Mouse (Mus musculus) limb, embryonic 10.5 days (tissue): Measurements from ENCODE around the gene Frmd4b. TPM values are rescaled to one million over a fixed set of nuclear protein-coding genes. Genes with fewer than 3 reads are reported as not detected.
"Not testable (repeated sequence)": the region's sequence is repeated elsewhere in the genome, so short reads cannot be mapped to it uniquely, and the experiment has no call there.

ENCODE experiments used
- DNase-seq: peaks from one replicate; pipeline ENCODE4 v3.0.0-alpha.2; 2017; ENCODE audit warnings: low spot score
- H3K27ac ChIP-seq: fragments of 300-500 bp; sonication (generic); 2 replicates; pipeline ENCODE4 v1.5.1; 2016; ENCODE audit warnings: mild to moderate bottlenecking
- H3K27me3 ChIP-seq: fragments of 300-500 bp; sonication (generic); 2 replicates; pipeline ENCODE4 v1.6.1; 2016; ENCODE audit warnings: low read depth, mild to moderate bottlenecking; ENCODE audit not compliant: poor library complexity, severe bottlenecking
- H3K36me3 ChIP-seq: fragments of 300-500 bp; sonication (generic); 2 replicates; pipeline ENCODE4 v1.6.1; 2016; ENCODE audit warnings: mild to moderate bottlenecking, moderate library complexity
- H3K4me1 ChIP-seq: fragments of 300-500 bp; sonication (generic); 2 replicates; pipeline ENCODE4 v1.6.1; 2016
- H3K4me3 ChIP-seq: fragments of 300-500 bp; sonication (generic); 2 replicates; pipeline ENCODE4 v1.5.1; 2016; ENCODE audit warnings: mild to moderate bottlenecking, moderate library complexity
- H3K9me3 ChIP-seq: fragments of 300-500 bp; sonication (generic); replicated peaks from 2 replicates; pipeline ENCODE4 v1.6.1; 2016; ENCODE audit warnings: mild to moderate bottlenecking
- WGBS: fragments of 180-500 bp; shearing (Covaris S2); methylation state at CpG from one replicate; pipeline ENCODE4 v1.1.7; 2016; 5-methylcytosine and 5-hydroxymethylcytosine counted together
- polyA plus RNA-seq: library from polyadenylated mRNA; unstranded; fragments of >200 nt; fragmentation: Nextera tagmentation; extraction: Ambion mirVana; gene quantifications from 2 replicates; pipeline ENCODE4 v1.2.1, GENCODE M21; 2016

Frmd4b gene
- polyA plus RNA-seq, 1 experiment from 2014 or later, result 14.8 TPM

- H3K27me3 ChIP-seq, result no peaks in the 10 kb centered on the region
- H3K4me1 ChIP-seq, result peaks cover 25% of the 10 kb centered on the region
- H3K36me3 ChIP-seq, result no peaks in the 10 kb centered on the region
- H3K27ac ChIP-seq, result peak overlapping the region; percentile 56; the same call in 1 of the 2 replicates
- no peak for DNase-seq
- no peaks in the 10 kb centered on the region for H3K9me3 ChIP-seq
- 19% methylated on average over 17 of the region's 17 CpGs for WGBS
- H3K4me3 ChIP-seq, result peak overlapping the region; percentile 26
Observed at GRCm38 (mm10) chr6:97395477-97396350, 221.6 kb downstream of the Frmd4b start.

GRCm38 (mm10) chr6:97394473-97395075 is 222.8 kb downstream of the Frmd4b start:
- Histone ChIP-seq H3K36me3 (no peaks in the 10 kb centered on the region), H3K27me3 (no peaks in the 10 kb centered on the region), H3K4me1 (peaks cover 25% of the 10 kb centered on the region), H3K4me3 (no peak overlapping the region), H3K27ac (no peak overlapping the region), H3K9me3 (no peaks in the 10 kb centered on the region)
- WGBS, result 34% methylated on average over 12 of the region's 12 CpGs
- no peak for DNase-seq

GRCm38 (mm10) chr6:97392912-97393311 is 224.4 kb downstream of the Frmd4b start:
- Histone ChIP-seq H3K4me1 (peaks cover 25% of the 10 kb centered on the region), H3K27ac (no peak overlapping the region), H3K9me3 (no peaks in the 10 kb centered on the region), H3K27me3 (no peaks in the 10 kb centered on the region), H3K36me3 (no peaks in the 10 kb centered on the region), H3K4me3 (no peak overlapping the region)
- WGBS, result 95% methylated on average over 3 of the region's 3 CpGs
- DNase-seq, result no peak

GRCm38 (mm10) chr6:97387388-97387787 is 230.0 kb downstream of the Frmd4b start:
- no peaks in the 10 kb centered on the region for H3K36me3 ChIP-seq
- no peaks in the 10 kb centered on the region for H3K27me3 ChIP-seq
- H3K27ac ChIP-seq, result no peak overlapping the region
- no peak for DNase-seq
- WGBS, result 83% methylated on average over 6 of the region's 6 CpGs
- no peaks in the 10 kb centered on the region for H3K4me1 ChIP-seq
- H3K9me3 ChIP-seq, result no peaks in the 10 kb centered on the region
- no peak overlapping the region for H3K4me3 ChIP-seq

GRCm38 (mm10) chr6:97384918-97385317 is 232.4 kb downstream of the Frmd4b start:
- H3K9me3 ChIP-seq, result no peaks in the 10 kb centered on the region
- DNase-seq, result no peak
- H3K4me3 ChIP-seq, result no peak overlapping the region
- H3K27me3 ChIP-seq, result no peaks in the 10 kb centered on the region
- 81% methylated on average over 5 of the region's 5 CpGs for WGBS
- H3K4me1 ChIP-seq, result no peaks in the 10 kb centered on the region
- no peak overlapping the region for H3K27ac ChIP-seq
- no peaks in the 10 kb centered on the region for H3K36me3 ChIP-seq

GRCm38 (mm10) chr6:97381275-97381674 is 236.1 kb downstream of the Frmd4b start:
- 85% methylated on average over 4 of the region's 4 CpGs for WGBS
- H3K27me3 ChIP-seq, result no peaks in the 10 kb centered on the region
- no peaks in the 10 kb centered on the region for H3K4me1 ChIP-seq
- H3K9me3 ChIP-seq, result no peaks in the 10 kb centered on the region
- H3K36me3 ChIP-seq, result no peaks in the 10 kb centered on the region
- no peak for DNase-seq
- H3K4me3 ChIP-seq, result no peak overlapping the region
- H3K27ac ChIP-seq, result no peak overlapping the region

GRCm38 (mm10) chr6:97370947-97371346 is 246.4 kb downstream of the Frmd4b start:
- Histone ChIP-seq H3K27ac (no peak overlapping the region), H3K27me3 (no peaks in the 10 kb centered on the region), H3K4me1 (peaks cover 8% of the 10 kb centered on the region), H3K4me3 (no peak overlapping the region), H3K9me3 (no peaks in the 10 kb centered on the region), H3K36me3 (no peaks in the 10 kb centered on the region)
- 67% methylated on average over 2 of the region's 2 CpGs for WGBS
- no peak for DNase-seq

- no peaks in the 10 kb centered on the region for H3K9me3 ChIP-seq
- 83% methylated on average over 1 of the region's 1 CpGs for WGBS
Observed at GRCm38 (mm10) chr6:97370460-97370859, 246.9 kb downstream of the Frmd4b start.

GRCm38 (mm10) chr6:97363846-97364245 is 253.5 kb downstream of the Frmd4b start:
- Histone ChIP-seq H3K4me1 (peaks cover 8% of the 10 kb centered on the region), H3K9me3 (no peaks in the 10 kb centered on the region), H3K36me3 (no peaks in the 10 kb centered on the region), H3K4me3 (no peak overlapping the region), H3K27me3 (no peaks in the 10 kb centered on the region), H3K27ac (no peak overlapping the region)
- 88% methylated on average over 2 of the region's 2 CpGs for WGBS
- no peak for DNase-seq

More at GRCm38 (mm10) chr6:97370460-97370859, 246.9 kb downstream of the Frmd4b start:
- H3K27me3 ChIP-seq, result no peaks in the 10 kb centered on the region
- no peak for DNase-seq
- no peak overlapping the region for H3K4me3 ChIP-seq
- no peaks in the 10 kb centered on the region for H3K36me3 ChIP-seq
- no peak overlapping the region for H3K27ac ChIP-seq
- peaks cover 8% of the 10 kb centered on the region for H3K4me1 ChIP-seq

GRCm38 (mm10) chr6:97357606-97358005 is 259.7 kb downstream of the Frmd4b start:
- not testable (repeated sequence) for H3K4me3 ChIP-seq, H3K27ac ChIP-seq, DNase-seq, H3K36me3 ChIP-seq, H3K9me3 ChIP-seq, H3K27me3 ChIP-seq
- H3K4me1 ChIP-seq, result peaks cover 21% of the 10 kb centered on the region
- WGBS, result 93% methylated on average over 3 of the region's 4 CpGs

GRCm38 (mm10) chr6:97356612-97357011 is 260.7 kb downstream of the Frmd4b start:
- no peaks in the 10 kb centered on the region for H3K36me3 ChIP-seq
- no peak for DNase-seq
- H3K27me3 ChIP-seq, result peaks cover 8% of the 10 kb centered on the region
- no peak overlapping the region for H3K27ac ChIP-seq
- peaks cover 31% of the 10 kb centered on the region for H3K4me1 ChIP-seq
- H3K9me3 ChIP-seq, result no peaks in the 10 kb centered on the region
- 59% methylated on average over 7 of the region's 7 CpGs for WGBS
- H3K4me3 ChIP-seq, result no peak overlapping the region

- DNase-seq, result no peak
- H3K9me3 ChIP-seq, result no peaks in the 10 kb centered on the region
- no peak overlapping the region for H3K27ac ChIP-seq
- H3K4me1 ChIP-seq, result peaks cover 41% of the 10 kb centered on the region
- no peak overlapping the region for H3K4me3 ChIP-seq
- WGBS, result 15% methylated on average over 8 of the region's 8 CpGs
- peaks cover 8% of the 10 kb centered on the region for H3K27me3 ChIP-seq
- no peaks in the 10 kb centered on the region for H3K36me3 ChIP-seq
Observed at GRCm38 (mm10) chr6:97355141-97355540, 262.2 kb downstream of the Frmd4b start.

GRCm38 (mm10) chr6:97353933-97354332 is 263.4 kb downstream of the Frmd4b start:
- Histone ChIP-seq H3K4me1 (peaks cover 53% of the 10 kb centered on the region), H3K27me3 (peaks cover 8% of the 10 kb centered on the region), H3K27ac (peak overlapping the region; percentile 72; the same call in 1 of the 2 replicates)

More at GRCm38 (mm10) chr6:97353933-97354332, 263.4 kb downstream of the Frmd4b start:
- H3K9me3 ChIP-seq, result no peaks in the 10 kb centered on the region
- H3K36me3 ChIP-seq, result no peaks in the 10 kb centered on the region
- H3K4me3 ChIP-seq, result peak overlapping the region; percentile 37
- 7% methylated on average over 5 of the region's 5 CpGs for WGBS
- peak; percentile 50 for DNase-seq
